Mouse (Mus musculus) midbrain, embryonic 14.5 days (tissue): Measurements from ENCODE around the gene Ednra. TPM values are rescaled to one million over a fixed set of nuclear protein-coding genes. Genes with fewer than 3 reads are reported as not detected.

ENCODE experiments used
- ATAC-seq: fragments of 200-750 bp; cut with Nextera tagmentation; 2 replicates; pipeline ENCODE4 v1.8.0; 2017; ENCODE audit warnings: moderate number of reproducible peaks, moderate library complexity; ENCODE audit not compliant: low FRiP score, low TSS enrichment
- DNase-seq: peaks from one replicate; pipeline ENCODE4 v3.0.0-alpha.2; 2015
- H3K27ac ChIP-seq: fragments of 300-500 bp; sonication (generic); replicated peaks from 2 replicates; pipeline ENCODE4 v1.5.1; 2014; ENCODE audit warnings: mild to moderate bottlenecking, low read depth, low read length, moderate library complexity
- H3K27me3 ChIP-seq: fragments of 300-500 bp; sonication (generic); 2 replicates; pipeline ENCODE4 v1.6.1; 2014; ENCODE audit warnings: low read length, control low read depth, mixed read lengths; ENCODE audit not compliant: control insufficient read depth, insufficient read depth
- H3K36me3 ChIP-seq: fragments of 300-500 bp; sonication (generic); 2 replicates; pipeline ENCODE4 v1.6.1; 2014; ENCODE audit warnings: low read length, control low read depth; ENCODE audit not compliant: control insufficient read depth, insufficient read depth
- H3K4me1 ChIP-seq: fragments of 300-500 bp; sonication (generic); 2 replicates; pipeline ENCODE4 v1.6.1; 2014; ENCODE audit warnings: mild to moderate bottlenecking, antibody characterized with exemption, low read length, control low read depth; ENCODE audit not compliant: control insufficient read depth, insufficient read depth
- H3K4me2 ChIP-seq: fragments of 300-500 bp; sonication (generic); 2 replicates; pipeline ENCODE4 v1.6.1; 2014; ENCODE audit warnings: mild to moderate bottlenecking, low read length, moderate library complexity
- H3K4me3 ChIP-seq: fragments of 300-500 bp; sonication (generic); replicated peaks from 2 replicates; pipeline ENCODE4 v1.5.1; 2014; ENCODE audit warnings: low read depth, low read length
- H3K9ac ChIP-seq: fragments of 300-500 bp; sonication (generic); replicated peaks from 2 replicates; pipeline ENCODE4 v1.6.1; 2014; ENCODE audit warnings: mild to moderate bottlenecking, low read length, moderate library complexity
- H3K9me3 ChIP-seq: fragments of 300-500 bp; sonication (generic); 2 replicates; pipeline ENCODE4 v1.6.1; 2016; ENCODE audit warnings: low read length, control low read depth, mixed read lengths; ENCODE audit not compliant: control insufficient read depth
- WGBS: fragments of 180-500 bp; shearing (Covaris S2); extraction: QIAGEN DNeasy Blood & Tissue Kit; methylation state at CpG from one replicate; pipeline ENCODE4 v1.1.7; 2014; 5-methylcytosine and 5-hydroxymethylcytosine counted together
- polyA plus RNA-seq: library from polyadenylated mRNA; unstranded; fragments of >200 nt; fragmentation: Nextera tagmentation; extraction: Ambion mirVana; gene quantifications from 2 replicates; pipeline ENCODE4 v1.2.1, GENCODE M21; 2014

Ednra gene
- polyA plus RNA-seq, 1 experiment from 2014 or later = 7.1 TPM

DNA sequence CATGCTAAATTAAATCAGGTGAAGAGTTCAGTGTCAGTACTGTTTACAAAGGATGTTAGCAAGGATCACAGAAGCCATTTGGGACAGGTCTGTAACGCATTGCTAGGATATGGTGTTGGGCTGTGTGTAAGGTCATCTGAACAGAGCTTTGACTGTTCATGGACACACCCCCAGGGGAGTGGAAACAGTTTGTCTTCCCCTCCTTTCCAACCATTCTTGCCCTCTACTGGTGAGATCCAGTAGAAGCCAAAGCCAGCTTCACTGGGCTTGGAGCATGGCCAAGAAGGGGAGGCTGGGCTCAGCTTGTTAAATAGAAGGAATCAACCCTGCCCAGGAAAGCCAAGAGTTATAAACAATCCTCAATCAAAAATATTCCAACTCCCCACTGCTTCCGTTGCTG lies 106.3 kb downstream of the Ednra start:
- DNase-seq (peak; percentile 66), ATAC-seq (no peak)
- H3K9ac ChIP-seq = no peak overlapping the region
- H3K4me2 ChIP-seq = no peak overlapping the region
- 72% methylated on average over 2 of the region's 2 CpGs for WGBS
- H3K4me1 ChIP-seq = no peaks in the 10 kb centered on the region
- H3K27ac ChIP-seq = no peak overlapping the region
- H3K9me3 ChIP-seq = no peaks in the 10 kb centered on the region
- H3K36me3 ChIP-seq = no peaks in the 10 kb centered on the region
- no peak overlapping the region for H3K4me3 ChIP-seq
- no peaks in the 10 kb centered on the region for H3K27me3 ChIP-seq

Other genes with a start within 250 kb of the Ednra start
- 2.2 and 3.0 TPM in 2 replicates for gene Arhgap10, start 206.5 kb downstream of the Ednra start, polyA plus RNA-seq
- gene Prmt9, start 175.1 kb downstream of the Ednra start, polyA plus RNA-seq = 24.8 and 29.3 TPM in 2 replicates
- gene Tmem184c, start 113.8 kb downstream of the Ednra start, polyA plus RNA-seq = 66.5 and 77.3 TPM in 2 replicates